In the genomic region with DNA sequence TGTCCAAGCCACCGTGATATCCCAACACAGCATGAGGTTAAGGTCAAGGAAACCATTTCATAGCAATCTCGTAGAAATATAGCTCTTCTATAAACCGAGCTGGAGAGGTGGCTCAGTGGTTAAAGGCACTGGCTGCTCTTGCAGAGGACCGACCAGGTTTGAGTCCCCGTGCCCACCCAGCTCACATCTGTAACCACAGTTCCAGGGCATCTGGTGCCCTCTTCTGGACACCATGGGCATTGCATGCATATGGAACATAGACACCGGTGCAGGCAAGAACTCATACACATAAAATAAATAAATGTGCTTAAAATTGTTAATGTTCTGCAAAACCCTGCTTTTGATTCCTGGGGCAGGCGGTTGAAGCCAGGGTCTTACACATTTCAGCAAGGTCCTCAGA, we compare ENCODE assay signal across 9 mouse cellular contexts. TPM values are rescaled to one million over a fixed set of nuclear protein-coding genes. Genes with fewer than 3 reads are reported as not detected.
DNase-seq lines count a peak whose midpoint lies in the region; ATAC-seq and TF ChIP-seq lines count a peak whose summit lies in the region.
"Had no signal": no experiment of that assay in that cellular context is flagged by ENCODE, and none has a peak within 500 bp of the region (broad histone marks: within the 10 kb centered on the region; RNA-seq: fewer than 3 reads in every experiment).

No protein-coding gene starts in this region.

- H3K4me1 ChIP-seq in hindbrain, postnatal 0 days (ENCODE audit: insufficient read depth, low read length) = no peaks in the 10 kb centered on the region
- H3K4me1 ChIP-seq in hindbrain, embryonic 14.5 days (replicated peaks; ENCODE audit: control insufficient read depth, insufficient read depth, low read length) = no peaks in the 10 kb centered on the region
- 0 out of 2 replicates have a peak, but pooled peaks cover 3% of the 10 kb centered on the region for H3K4me1 ChIP-seq in intestine, embryonic 16.5 days (ENCODE audit: control insufficient read depth, insufficient read depth, low read length)

- peak; percentile 25 for DNase-seq in hindbrain, postnatal 0 days (ENCODE audit: low spot score)
- DNase-seq in hindbrain, embryonic 14.5 days (ENCODE audit: low spot score) = no peak
- DNase-seq in R1 (ENCODE audit: low read depth, low spot score) (peak; percentile 77), adipocyte (ENCODE audit: low spot score) (no peak)
- peak; percentile 57 for DNase-seq in lung, postnatal 36 days
- DNase-seq in left cerebral cortex, adult 11 months (ENCODE audit: low spot score) = no peak

- peak; percentile 71 for TF ChIP-seq CTCF in hindbrain, postnatal 0 days (IDR thresholded peaks at IDR 0.05; ENCODE audit: low read depth)
- peak; percentile 23 for TF ChIP-seq CTCF in C2C12 (IDR thresholded peaks at IDR 0.05; ENCODE audit: control insufficient read depth, insufficient read depth, insufficient read length)

- H3K9ac ChIP-seq in hindbrain, postnatal 0 days (replicated peaks; ENCODE audit: low read length) = no peak overlapping the region
- H3K9ac ChIP-seq in hindbrain, embryonic 14.5 days = no peak overlapping the region
- no peak overlapping the region for H3K9ac ChIP-seq in intestine, embryonic 16.5 days (ENCODE audit: low read depth, low read length)

- no peak overlapping the region for H3ac ChIP-seq in C2C12 (ENCODE audit: control insufficient read depth, insufficient read length, low read depth)

- H3K27ac ChIP-seq in hindbrain, postnatal 0 days = no peak overlapping the region
- no peak overlapping the region for H3K27ac ChIP-seq in hindbrain, embryonic 14.5 days
- H3K27ac ChIP-seq in intestine, embryonic 16.5 days (ENCODE audit: low read length) = no peak overlapping the region

- H3K79me2 ChIP-seq in C2C12 (ENCODE audit: control insufficient read depth, insufficient read depth) = peaks cover 20% of the 10 kb centered on the region

- no peak overlapping the region for H3K4me3 ChIP-seq in hindbrain, postnatal 0 days (ENCODE audit: low read length)
- H3K4me3 ChIP-seq in hindbrain, embryonic 14.5 days (replicated peaks; ENCODE audit: low read length) = no peak overlapping the region
- H3K4me3 ChIP-seq in C2C12 (ENCODE audit: insufficient read depth, poor library complexity, severe bottlenecking) = no peak overlapping the region
- no peak overlapping the region for H3K4me3 ChIP-seq in intestine, embryonic 16.5 days (ENCODE audit: low read length)

- no peaks in the 10 kb centered on the region for H3K9me3 ChIP-seq in hindbrain, postnatal 0 days (ENCODE audit: low read length)
- H3K9me3 ChIP-seq in hindbrain, embryonic 14.5 days (ENCODE audit: control insufficient read depth, low read length) = no peaks in the 10 kb centered on the region
- peaks cover 15% of the 10 kb centered on the region for H3K9me3 ChIP-seq in intestine, embryonic 16.5 days (ENCODE audit: control insufficient read depth, low read length)

- no peaks in the 10 kb centered on the region for H3K27me3 ChIP-seq in hindbrain, postnatal 0 days (ENCODE audit: insufficient read depth, low read length)
- H3K27me3 ChIP-seq in hindbrain, embryonic 14.5 days (ENCODE audit: control insufficient read depth, insufficient read depth, low read length) = no peaks in the 10 kb centered on the region
- no peaks in the 10 kb centered on the region for H3K27me3 ChIP-seq in C2C12 (ENCODE audit: control insufficient read depth, insufficient read depth, insufficient read length)
- no peaks in the 10 kb centered on the region for H3K27me3 ChIP-seq in intestine, embryonic 16.5 days (replicated peaks; ENCODE audit: control insufficient read depth, insufficient read depth, low read length)

- H3K79me3 ChIP-seq in C2C12 (ENCODE audit: low read depth) = peaks cover 14% of the 10 kb centered on the region

- H3K4me2 ChIP-seq in hindbrain, postnatal 0 days (ENCODE audit: low read depth, low read length) = no peak overlapping the region
- H3K4me2 ChIP-seq in hindbrain, embryonic 14.5 days (replicated peaks) = no peak overlapping the region
- no peak overlapping the region for H3K4me2 ChIP-seq in intestine, embryonic 16.5 days (ENCODE audit: low read depth, low read length)

- WGBS in hindbrain, postnatal 0 days = 77% methylated on average over 7 of the region's 7 CpGs
- WGBS in hindbrain, embryonic 14.5 days = 80% methylated on average over 7 of the region's 7 CpGs
- 80% methylated on average over 7 of the region's 7 CpGs for WGBS in intestine, embryonic 16.5 days

- H3K36me3 ChIP-seq in hindbrain, postnatal 0 days (ENCODE audit: insufficient read depth, low read length) = no peaks in the 10 kb centered on the region
- no peaks in the 10 kb centered on the region for H3K36me3 ChIP-seq in hindbrain, embryonic 14.5 days (replicated peaks; ENCODE audit: control insufficient read depth, insufficient read depth)
- H3K36me3 ChIP-seq in C2C12 (ENCODE audit: control insufficient read depth, insufficient read depth) = peaks cover 71% of the 10 kb centered on the region
- peaks cover 8% of the 10 kb centered on the region for H3K36me3 ChIP-seq in intestine, embryonic 16.5 days (ENCODE audit: control insufficient read depth, insufficient read depth, low read length)

- no peak for ATAC-seq in hindbrain, postnatal 0 days
- no peak for ATAC-seq in hindbrain, embryonic 14.5 days (ENCODE audit: low FRiP score)
- ATAC-seq in intestine, embryonic 16.5 days = no peak

TF ChIP-seq in C2C12, 6 proteins besides CTCF, POLR2A, EP300 and RAD21:
- TF ChIP-seq USF1 (IDR thresholded peaks at IDR 0.05; ENCODE audit: low read depth) = no peak
- no peak for TF ChIP-seq MAX (IDR thresholded peaks at IDR 0.05)
- no peak for TF ChIP-seq MYOG (IDR thresholded peaks at IDR 0.05; ENCODE audit: control insufficient read depth, extremely low read depth, insufficient read length)
- no peak for TF ChIP-seq FOSL1 (IDR thresholded peaks at IDR 0.05; ENCODE audit: insufficient read depth, low read length, poor library complexity, severe bottlenecking)
- TF ChIP-seq CEBPB (IDR thresholded peaks at IDR 0.05; ENCODE audit: low read depth) = no peak
- no peak for TF ChIP-seq MYOD1 (IDR thresholded peaks at IDR 0.05; ENCODE audit: control insufficient read depth, insufficient read length, low read depth)
TF ChIP-seq in C2C12: peak in this region for 0.

RNA-seq across cellular contexts. Expression of a gene that starts 8.9 kb away (rescaled TPM):
- 423 and 447 TPM in 2 replicates for total RNA-seq in hindbrain, postnatal 0 days (2014; rRNA removed)
- 97.9 and 101 TPM in 2 replicates for polyA plus RNA-seq in hindbrain, postnatal 0 days (2015; fragmentation: Nextera tagmentation; extraction: Ambion mirVana)
- polyA plus RNA-seq in hindbrain, embryonic 14.5 days (2014; fragmentation: Nextera tagmentation; extraction: Ambion mirVana) = 22.7 and 28.3 TPM in 2 replicates
- 160 TPM for polyA plus RNA-seq in C2C12 (2012; fragmentation: generic; extraction: Trizol)
- polyA plus RNA-seq in intestine, embryonic 16.5 days (2015; fragmentation: Nextera tagmentation; extraction: Ambion mirVana) = 1.2 and 1.5 TPM in 2 replicates

RNA-seq across cellular contexts. Expression of a gene that starts 10.7 kb away (rescaled TPM):
- 3.0 and 4.8 TPM in 2 replicates for total RNA-seq in hindbrain, postnatal 0 days (2014; rRNA removed)
- 1.3 and 1.4 TPM in 2 replicates for polyA plus RNA-seq in hindbrain, postnatal 0 days (2015; fragmentation: Nextera tagmentation; extraction: Ambion mirVana)
- 1.6 and 1.9 TPM in 2 replicates for polyA plus RNA-seq in hindbrain, embryonic 14.5 days (2014; fragmentation: Nextera tagmentation; extraction: Ambion mirVana)
- polyA plus RNA-seq in C2C12 (2012; fragmentation: generic; extraction: Trizol) = 191 TPM
- polyA plus RNA-seq in intestine, embryonic 16.5 days (2015; fragmentation: Nextera tagmentation; extraction: Ambion mirVana) = 8.0 and 9.7 TPM in 2 replicates

RNA-seq across cellular contexts. Expression of a gene that starts 20.8 kb away (rescaled TPM):
- not detected in 2 replicates for total RNA-seq in hindbrain, postnatal 0 days (2014; rRNA removed)
- not detected in 2 replicates for polyA plus RNA-seq in hindbrain, postnatal 0 days (2015; fragmentation: Nextera tagmentation; extraction: Ambion mirVana)
- not detected in 2 replicates for polyA plus RNA-seq in hindbrain, embryonic 14.5 days (2014; fragmentation: Nextera tagmentation; extraction: Ambion mirVana)
- polyA plus RNA-seq in C2C12 (2012; fragmentation: generic; extraction: Trizol) = 0.33 TPM
- 0.07 TPM in 1 of 2 replicates, not detected in the other for polyA plus RNA-seq in intestine, embryonic 16.5 days (2015; fragmentation: Nextera tagmentation; extraction: Ambion mirVana)
- polyA plus RNA-seq: intestine, embryonic 14.5 days had no signal

RNA-seq across cellular contexts. Expression of a gene that starts 33.9 kb away (rescaled TPM):
- 138 and 152 TPM in 2 replicates for total RNA-seq in hindbrain, postnatal 0 days (2014; rRNA removed)
- polyA plus RNA-seq in hindbrain, postnatal 0 days (2015; fragmentation: Nextera tagmentation; extraction: Ambion mirVana) = 219 and 222 TPM in 2 replicates
- polyA plus RNA-seq in hindbrain, embryonic 14.5 days (2014; fragmentation: Nextera tagmentation; extraction: Ambion mirVana) = 181 and 201 TPM in 2 replicates
- polyA plus RNA-seq in C2C12 (2012; fragmentation: generic; extraction: Trizol) = 53.8 TPM
- 26.3 and 26.6 TPM in 2 replicates for polyA plus RNA-seq in intestine, embryonic 16.5 days (2015; fragmentation: Nextera tagmentation; extraction: Ambion mirVana)

RNA-seq across cellular contexts. Expression of a gene that starts 39.3 kb away (rescaled TPM):
- total RNA-seq in hindbrain, postnatal 0 days (2014; rRNA removed) = not detected in 2 replicates
- polyA plus RNA-seq in hindbrain, postnatal 0 days (2015; fragmentation: Nextera tagmentation; extraction: Ambion mirVana) = 0.19 and 0.55 TPM in 2 replicates
- 0.65 and 0.98 TPM in 2 replicates for polyA plus RNA-seq in hindbrain, embryonic 14.5 days (2014; fragmentation: Nextera tagmentation; extraction: Ambion mirVana)
- polyA plus RNA-seq in C2C12 (2012; fragmentation: generic; extraction: Trizol) = 0.16 TPM
- 0.13 and 0.20 TPM in 2 replicates for polyA plus RNA-seq in intestine, embryonic 16.5 days (2015; fragmentation: Nextera tagmentation; extraction: Ambion mirVana)

Comparison
In these comparisons a context has a peak if more than half of its experiments do, and no peak if none do; other contexts are left out.
1. DNase-seq: peak in hindbrain, postnatal 0 days (single experiment), R1 (single experiment) and lung, postnatal 36 days (single experiment); none in hindbrain, embryonic 14.5 days (single experiment), left cerebral cortex, adult 11 months (single experiment) and adipocyte (single experiment).
2. RNA of a gene that starts 10.7 kb away (polyA plus RNA-seq): 191 TPM in C2C12 (single experiment); 8.0 to 9.7 TPM in intestine, embryonic 16.5 days, 1.6 to 1.9 TPM in hindbrain, embryonic 14.5 days and 1.3 to 1.4 TPM in hindbrain, postnatal 0 days; every median in the first group is over 10 times any median in the second.